Mouse (Mus musculus) left cerebral cortex, postnatal 14 days (tissue): ENCODE data around the gene Mterf1b. TPM values are rescaled to one million over a fixed set of nuclear protein-coding genes. Genes with fewer than 3 reads are reported as not detected.
A peak's percentile ranks its signal among the peaks of the same experiment; 100 is the strongest.
"Not testable (repeated sequence)": the region's sequence is repeated elsewhere in the genome, so short reads cannot be mapped to it uniquely, and the experiment has no call there.

ENCODE experiments used
- DNase-seq, 2 experiments: peaks; one replicate each; pipeline ENCODE4 v3.0.0; 2021 to 2022; ENCODE audit warnings: low spot score in 2 of 2, mixed read lengths in 1 of 2
- intact Hi-C: fragments of 180-260 bp; cut with DNase I; formaldehyde crosslinking; loops from one replicate; pipeline ENCODE4 v1.15.1; 2025
- long read RNA-seq, 2 experiments: library from polyadenylated mRNA; stranded (forward); transcript quantifications; one replicate each; pipeline ENCODE4 v2.0.0; 2021
- total RNA-seq, 2 experiments: library from RNA; stranded (reverse); gene quantifications; 2 replicates each; pipeline ENCODE4 v1.2.3; 2021

Mterf1b gene
- total RNA-seq = 1 to 10 TPM; 4.9 to 5.5 TPM
- long read RNA-seq, experiment 1, partial matches to known transcripts = 1 of 5 reads
- long read RNA-seq, experiment 1, other reads (novel, unspliced or antisense) = 0 of 5 reads
- long read RNA-seq, experiment 2, partial matches to known transcripts = 0 of 1 reads
- long read RNA-seq, experiment 2, other reads (novel, unspliced or antisense) = 1 of 1 reads

- not testable (repeated sequence) for DNase-seq
- intact Hi-C loops = loop anchor here (2.0 to 10.0 kb wide), 2 partner anchors 87 to 297 kb away; partner anchors contain the start of gene Cyp51
Measured at GRCm38 (mm10) chr5:4191671-4192480, at the start of gene Mterf1b. Gene Mterf1b, plus strand, starts transcription at chr5:4192367.

- intact Hi-C loops, DNase-seq: not testable (repeated sequence)
Measured at GRCm38 (mm10) chr5:4159418-4160071, 32.6 kb upstream of the Mterf1b start.

GRCm38 (mm10) chr5:4161554-4161953 lies 30.6 kb upstream of the Mterf1b start:
- intact Hi-C loops = no loop called here
- peak in 1 of 2 experiments; percentile 6 for DNase-seq

GRCm38 (mm10) chr5:4162461-4162860 lies 29.7 kb upstream of the Mterf1b start:
- intact Hi-C loops = no loop called here

GRCm38 (mm10) chr5:4167813-4168529 lies 24.2 kb upstream of the Mterf1b start:
- intact Hi-C loops, DNase-seq: not testable (repeated sequence)

More at GRCm38 (mm10) chr5:4162461-4162860, 29.7 kb upstream of the Mterf1b start:
- no peak for DNase-seq

GRCm38 (mm10) chr5:4168530-4168926 lies 23.6 kb upstream of the Mterf1b start:
- DNase-seq, intact Hi-C loops: not testable (repeated sequence)

GRCm38 (mm10) chr5:4176421-4176820 lies 15.7 kb upstream of the Mterf1b start:
- intact Hi-C loops, DNase-seq: not testable (repeated sequence)

- no peak for DNase-seq
- intact Hi-C loops = no loop called here
Measured at GRCm38 (mm10) chr5:4179364-4179763, 12.8 kb upstream of the Mterf1b start.

GRCm38 (mm10) chr5:4186815-4187214 lies 5.4 kb upstream of the Mterf1b start:
- intact Hi-C loops = no loop called here
- no peak for DNase-seq

GRCm38 (mm10) chr5:4192481-4193246 lies 497 bp downstream of the Mterf1b start:
- intact Hi-C loops = loop anchor here (10.0 kb wide), 1 partner anchor 88 kb away; the partner anchor contains the start of gene Cyp51
- DNase-seq = not testable (repeated sequence)

GRCm38 (mm10) chr5:4193247-4193628 lies 1.1 kb downstream of the Mterf1b start:
- intact Hi-C loops = loop anchor here (10.0 kb wide), 1 partner anchor 88 kb away; the partner anchor contains the start of gene Cyp51
- DNase-seq = no peak

GRCm38 (mm10) chr5:4194166-4194565 lies 2.0 kb downstream of the Mterf1b start:
- intact Hi-C loops = loop anchor here (10.0 kb wide), 1 partner anchor 89 kb away; the partner anchor contains the start of gene Cyp51
- DNase-seq = no peak

- DNase-seq = no peak
Measured at GRCm38 (mm10) chr5:4195086-4195485, 2.9 kb downstream of the Mterf1b start.

GRCm38 (mm10) chr5:4201368-4201767 lies 9.2 kb downstream of the Mterf1b start:
- intact Hi-C loops = loop anchor here (10.0 kb wide), 1 partner anchor 713 kb away; no protein-coding TSS in a partner anchor
- no peak for DNase-seq

More at GRCm38 (mm10) chr5:4195086-4195485, 2.9 kb downstream of the Mterf1b start:
- intact Hi-C loops = loop anchor here (10.0 kb wide), 1 partner anchor 90 kb away; the partner anchor contains the start of gene Cyp51

GRCm38 (mm10) chr5:4202276-4202810 lies 10.2 kb downstream of the Mterf1b start:
- intact Hi-C loops = loop anchor here (10.0 kb wide), 1 partner anchor 712 kb away; no protein-coding TSS in a partner anchor
- not testable (repeated sequence) for DNase-seq

- intact Hi-C loops, DNase-seq: not testable (repeated sequence)
Measured at GRCm38 (mm10) chr5:4210082-4210481, 17.9 kb downstream of the Mterf1b start.

- intact Hi-C loops = no loop called here
- no peak for DNase-seq
Measured at GRCm38 (mm10) chr5:4221309-4221708, 29.1 kb downstream of the Mterf1b start.
